Mouse (Mus musculus): ENCODE results near the gene Lctl. TPM values are rescaled to one million over a fixed set of nuclear protein-coding genes. Genes with fewer than 3 reads are reported as not detected.

The Lctl gene
- total RNA-seq, 1 experiment = 2.3 TPM

- in situ Hi-C loops (cut with MboI; ENCODE audit: low sequenced_read_pairs in 2 of 2, unreplicated experiment in 2 of 2) = loop anchor here in 1 of 2 experiments (5.0 to 10.0 kb wide), 2 partner anchors 60 to 168 kb away; partner anchors contain the start of gene Smad6
- Histone ChIP-seq H3K27ac (ENCODE audit: insufficient read depth, low read depth, low read length, poor library complexity, severe bottlenecking) (peak overlapping the region; percentile 11; the same call in 1 of the 2 replicates), H3K9me3 (ENCODE audit: control insufficient read depth, insufficient read depth, low read depth, low read length) (no peaks in the 10 kb centered on the region), H3K36me3 (ENCODE audit: control insufficient read depth, insufficient read depth, low read length, poor library complexity, severe bottlenecking) (no peaks in the 10 kb centered on the region), H3K4me1 (ENCODE audit: control insufficient read depth in 2 of 2, insufficient read depth in 2 of 2, low read length in 2 of 2, poor library complexity in 1 of 2) (peaks cover 6 to 15% of the 10 kb centered on the region in 2 experiments; a peak in 1 of 4 replicates), H3K4me3 (ENCODE audit: insufficient read depth in 1 of 2, low read depth in 1 of 2, low read length in 2 of 2, poor library complexity in 1 of 2, severe bottlenecking in 1 of 2) (peak overlapping the region; percentile 61), H3K9ac (ENCODE audit: insufficient read depth, low read depth, low read length, poor library complexity, severe bottlenecking) (peak overlapping the region; percentile 79)
- no peak for TF ChIP-seq ZC3H11A (IDR thresholded peaks at IDR 0.05; ENCODE audit: borderline replicate concordance, low read depth, low read length)
- TF ChIP-seq MAFK (IDR thresholded peaks at IDR 0.05; ENCODE audit: insufficient read depth, low read depth, low read length) = no peak
- no peak for TF ChIP-seq ZNF384 (IDR thresholded peaks at IDR 0.05; ENCODE audit: low read depth, low read length)
- TF ChIP-seq CHD2 (IDR thresholded peaks at IDR 0.05; ENCODE audit: low read depth, low read length) = no peak
- TF ChIP-seq HCFC1 (IDR thresholded peaks at IDR 0.05; ENCODE audit: borderline replicate concordance, insufficient read depth, low read length) = no peak
- DNase-seq (ENCODE audit: low read depth, low spot score) = no peak
Observed at GRCm38 (mm10) chr9:64084661-64085399, 32.1 kb upstream of the Lctl start.

GRCm38 (mm10) chr9:64085976-64086375 is 31.0 kb upstream of the Lctl start:
- H3K27ac ChIP-seq (ENCODE audit: insufficient read depth, low read depth, low read length, poor library complexity, severe bottlenecking) = no peak overlapping the region
- H3K4me3 ChIP-seq (ENCODE audit: insufficient read depth in 1 of 2, low read depth in 1 of 2, low read length in 2 of 2, poor library complexity in 1 of 2, severe bottlenecking in 1 of 2) = no peak overlapping the region
- in situ Hi-C loops (cut with MboI; ENCODE audit: low sequenced_read_pairs in 2 of 2, unreplicated experiment in 2 of 2) = loop anchor here in 1 of 2 experiments (5.0 to 10.0 kb wide), 2 partner anchors 61 to 169 kb away; partner anchors contain the start of gene Smad6
- DNase-seq (ENCODE audit: low read depth, low spot score) = no peak
- H3K9me3 ChIP-seq (ENCODE audit: control insufficient read depth, insufficient read depth, low read depth, low read length) = no peaks in the 10 kb centered on the region
- no peaks in the 10 kb centered on the region for H3K36me3 ChIP-seq (ENCODE audit: control insufficient read depth, insufficient read depth, low read length, poor library complexity, severe bottlenecking)
- H3K4me1 ChIP-seq (ENCODE audit: control insufficient read depth in 2 of 2, insufficient read depth in 2 of 2, low read length in 2 of 2, poor library complexity in 1 of 2) = peaks cover 6 to 12% of the 10 kb centered on the region in 2 experiments; a peak in 1 of 4 replicates
- no peak overlapping the region for H3K9ac ChIP-seq (ENCODE audit: insufficient read depth, low read depth, low read length, poor library complexity, severe bottlenecking)
- TF ChIP-seq MAFK (IDR thresholded peaks at IDR 0.05; ENCODE audit: insufficient read depth, low read depth, low read length) = no peak
- TF ChIP-seq HCFC1 (IDR thresholded peaks at IDR 0.05; ENCODE audit: borderline replicate concordance, insufficient read depth, low read length) = no peak
- no peak for TF ChIP-seq ZC3H11A (IDR thresholded peaks at IDR 0.05; ENCODE audit: borderline replicate concordance, low read depth, low read length)
- no peak for TF ChIP-seq CHD2 (IDR thresholded peaks at IDR 0.05; ENCODE audit: low read depth, low read length)
- no peak for TF ChIP-seq ZNF384 (IDR thresholded peaks at IDR 0.05; ENCODE audit: low read depth, low read length)

DNA sequence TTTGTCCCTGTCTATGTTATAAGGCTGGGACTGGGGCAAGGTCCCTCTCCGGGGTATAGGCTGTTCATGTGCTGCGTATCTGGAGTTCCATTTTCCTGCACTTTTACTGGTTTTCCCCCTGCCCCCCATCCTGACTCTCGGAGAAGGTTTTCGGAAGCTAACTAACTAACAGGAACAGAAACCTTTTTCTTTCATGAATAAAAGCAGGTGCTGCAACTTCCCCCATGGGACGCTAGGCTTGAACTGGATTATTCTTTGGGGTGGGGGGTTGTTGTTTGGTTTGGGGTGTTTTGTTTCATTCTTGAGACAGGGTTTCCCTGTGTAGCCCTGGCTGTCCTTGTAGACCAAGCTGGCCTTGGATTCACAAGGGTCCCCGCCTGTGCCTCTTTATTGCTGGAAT is 30.4 kb upstream of the Lctl start:
- H3K9ac ChIP-seq (ENCODE audit: insufficient read depth, low read depth, low read length, poor library complexity, severe bottlenecking) = no peak overlapping the region
- no peak overlapping the region; the same call in 1 of the 2 replicates for H3K27ac ChIP-seq (ENCODE audit: insufficient read depth, low read depth, low read length, poor library complexity, severe bottlenecking)
- H3K4me3 ChIP-seq (ENCODE audit: insufficient read depth in 1 of 2, low read depth in 1 of 2, low read length in 2 of 2, poor library complexity in 1 of 2, severe bottlenecking in 1 of 2) = no peak overlapping the region
- in situ Hi-C loops (cut with MboI; ENCODE audit: low sequenced_read_pairs in 2 of 2, unreplicated experiment in 2 of 2) = loop anchor here in 1 of 2 experiments (5.0 to 10.0 kb wide), 2 partner anchors 62 to 169 kb away; partner anchors contain the start of gene Smad6
- H3K36me3 ChIP-seq (ENCODE audit: control insufficient read depth, insufficient read depth, low read length, poor library complexity, severe bottlenecking) = no peaks in the 10 kb centered on the region
- H3K9me3 ChIP-seq (ENCODE audit: control insufficient read depth, insufficient read depth, low read depth, low read length) = no peaks in the 10 kb centered on the region
- peaks cover 6 to 12% of the 10 kb centered on the region in 2 experiments; a peak in 1 of 4 replicates for H3K4me1 ChIP-seq (ENCODE audit: control insufficient read depth in 2 of 2, insufficient read depth in 2 of 2, low read length in 2 of 2, poor library complexity in 1 of 2)
- TF ChIP-seq CHD2 (IDR thresholded peaks at IDR 0.05; ENCODE audit: low read depth, low read length) (no peak), ZC3H11A (IDR thresholded peaks at IDR 0.05; ENCODE audit: borderline replicate concordance, low read depth, low read length) (no peak), HCFC1 (IDR thresholded peaks at IDR 0.05; ENCODE audit: borderline replicate concordance, insufficient read depth, low read length) (no peak), ZNF384 (IDR thresholded peaks at IDR 0.05; ENCODE audit: low read depth, low read length) (no peak), MAFK (IDR thresholded peaks at IDR 0.05; ENCODE audit: insufficient read depth, low read depth, low read length) (no peak)
- no peak for DNase-seq (ENCODE audit: low read depth, low spot score)

GRCm38 (mm10) chr9:64087461-64088235 is 29.3 kb upstream of the Lctl start:
- Histone ChIP-seq H3K4me3 (ENCODE audit: insufficient read depth in 1 of 2, low read depth in 1 of 2, low read length in 2 of 2, poor library complexity in 1 of 2, severe bottlenecking in 1 of 2) (no peak overlapping the region), H3K36me3 (ENCODE audit: control insufficient read depth, insufficient read depth, low read length, poor library complexity, severe bottlenecking) (no peaks in the 10 kb centered on the region), H3K27ac (ENCODE audit: insufficient read depth, low read depth, low read length, poor library complexity, severe bottlenecking) (peak overlapping the region; percentile 56; the same call in 1 of the 2 replicates), H3K4me1 (ENCODE audit: control insufficient read depth in 2 of 2, insufficient read depth in 2 of 2, low read length in 2 of 2, poor library complexity in 1 of 2) (peaks cover 6 to 12% of the 10 kb centered on the region in 2 experiments; a peak in 1 of 4 replicates), H3K9ac (ENCODE audit: insufficient read depth, low read depth, low read length, poor library complexity, severe bottlenecking) (peak overlapping the region; percentile 1; the same call in 1 of the 2 replicates), H3K9me3 (ENCODE audit: control insufficient read depth, insufficient read depth, low read depth, low read length) (no peaks in the 10 kb centered on the region)
- in situ Hi-C loops (cut with MboI; ENCODE audit: low sequenced_read_pairs in 2 of 2, unreplicated experiment in 2 of 2) = loop anchor here in 1 of 2 experiments (5.0 to 10.0 kb wide), 2 partner anchors 63 to 170 kb away; partner anchors contain the start of gene Smad6
- peak; percentile 68; the same call in 1 of the 2 replicates for TF ChIP-seq ZC3H11A (IDR thresholded peaks at IDR 0.05; ENCODE audit: borderline replicate concordance, low read depth, low read length)
- no peak for TF ChIP-seq CHD2 (IDR thresholded peaks at IDR 0.05; ENCODE audit: low read depth, low read length)
- TF ChIP-seq ZNF384 (IDR thresholded peaks at IDR 0.05; ENCODE audit: low read depth, low read length) = no peak
- no peak for TF ChIP-seq HCFC1 (IDR thresholded peaks at IDR 0.05; ENCODE audit: borderline replicate concordance, insufficient read depth, low read length)
- TF ChIP-seq MAFK (IDR thresholded peaks at IDR 0.05; ENCODE audit: insufficient read depth, low read depth, low read length) = no peak
- DNase-seq (ENCODE audit: low read depth, low spot score) = peak; percentile 88
